Mouse (Mus musculus) liver, embryonic 14.5 days (tissue): ENCODE measurements around the gene Ammecr1.

ENCODE experiments used
- CTCF ChIP-seq: IDR thresholded peaks from 2 replicates; pipeline ENCODE4 v1.5.1; 2016; ENCODE audit warnings: antibody characterized with exemption, low read depth, control low read depth
- EP300 ChIP-seq: IDR thresholded peaks from 2 replicates; pipeline ENCODE4 v1.6.1; 2016; ENCODE audit warnings: antibody characterized with exemption, low read depth

GRCm38 (mm10) chrX:142914208-142914607 is 52.3 kb downstream of the Ammecr1 start:
- no peak for TF ChIP-seq CTCF
- no peak for TF ChIP-seq EP300
